Mouse (Mus musculus) urinary bladder, adult 18-20 months (tissue): ENCODE measurements at regions not wholly inside any gene's neighbourhood (a gene's known extent, or its start where the extent isn't known, plus 50 kb on each side); places are given as distances from the start of the nearest gene placed in this dataset.

Source experiments
- DNase-seq, 2 experiments: peaks; one replicate each; pipeline ENCODE4 v3.0.0; 2022; ENCODE audit warnings: low spot score in 2 of 2, mixed read lengths in 2 of 2

GRCm38 (mm10) chr13:16668652-16669051, 657.0 kb downstream of the Inhba start:
- DNase-seq: no peak

- DNase-seq: no peak
These were observed 657.6 kb downstream of the Inhba start for GRCm38 (mm10) chr13:16669281-16669680.

GRCm38 (mm10) chr13:16670047-16670733, 658.5 kb downstream of the Inhba start:
- no peak for DNase-seq

GRCm38 (mm10) chr13:16670736-16671135, 659.1 kb downstream of the Inhba start:
- DNase-seq: no peak

GRCm38 (mm10) chr13:16676873-16677272, 665.2 kb downstream of the Inhba start:
- no peak for DNase-seq

- no peak for DNase-seq
These were observed 666.8 kb downstream of the Inhba start for GRCm38 (mm10) chr13:16678246-16679024.

- no peak for DNase-seq
These were observed 682.5 kb downstream of the Inhba start for GRCm38 (mm10) chr13:16694201-16694600.

- no peak for DNase-seq
These were observed 689.3 kb downstream of the Inhba start for GRCm38 (mm10) chr13:16700934-16701333.

GRCm38 (mm10) chr13:16702138-16702537, 690.5 kb downstream of the Inhba start:
- DNase-seq: no peak

- DNase-seq: no peak
These were observed 693.8 kb downstream of the Inhba start for GRCm38 (mm10) chr13:16705217-16706104.

GRCm38 (mm10) chr13:16706105-16706442, 694.4 kb downstream of the Inhba start:
- no peak for DNase-seq

GRCm38 (mm10) chr13:16715296-16715960, 703.8 kb downstream of the Inhba start:
- DNase-seq: peak in 1 of 2 experiments; percentile 9

GRCm38 (mm10) chr13:16716340-16716739, 704.7 kb downstream of the Inhba start:
- DNase-seq: no peak

- no peak for DNase-seq
These were observed 705.4 kb downstream of the Inhba start for GRCm38 (mm10) chr13:16716796-16717749.

- no peak for DNase-seq
These were observed 708.4 kb downstream of the Inhba start for GRCm38 (mm10) chr13:16720090-16720489.

- no peak for DNase-seq
These were observed 713.7 kb downstream of the Inhba start for GRCm38 (mm10) chr13:16725350-16725749.

GRCm38 (mm10) chr13:16738313-16738712, 726.7 kb downstream of the Inhba start:
- no peak for DNase-seq

GRCm38 (mm10) chr13:16739563-16739962, 727.9 kb downstream of the Inhba start:
- DNase-seq: no peak

- no peak for DNase-seq
These were observed 732.6 kb downstream of the Inhba start for GRCm38 (mm10) chr13:16744237-16744636.

GRCm38 (mm10) chr13:16745644-16746043, 734.0 kb downstream of the Inhba start:
- no peak for DNase-seq

GRCm38 (mm10) chr13:16746451-16746850, 734.8 kb downstream of the Inhba start:
- DNase-seq: no peak
